ENCODE assay signal across 25 mouse cellular contexts in the genomic region with DNA sequence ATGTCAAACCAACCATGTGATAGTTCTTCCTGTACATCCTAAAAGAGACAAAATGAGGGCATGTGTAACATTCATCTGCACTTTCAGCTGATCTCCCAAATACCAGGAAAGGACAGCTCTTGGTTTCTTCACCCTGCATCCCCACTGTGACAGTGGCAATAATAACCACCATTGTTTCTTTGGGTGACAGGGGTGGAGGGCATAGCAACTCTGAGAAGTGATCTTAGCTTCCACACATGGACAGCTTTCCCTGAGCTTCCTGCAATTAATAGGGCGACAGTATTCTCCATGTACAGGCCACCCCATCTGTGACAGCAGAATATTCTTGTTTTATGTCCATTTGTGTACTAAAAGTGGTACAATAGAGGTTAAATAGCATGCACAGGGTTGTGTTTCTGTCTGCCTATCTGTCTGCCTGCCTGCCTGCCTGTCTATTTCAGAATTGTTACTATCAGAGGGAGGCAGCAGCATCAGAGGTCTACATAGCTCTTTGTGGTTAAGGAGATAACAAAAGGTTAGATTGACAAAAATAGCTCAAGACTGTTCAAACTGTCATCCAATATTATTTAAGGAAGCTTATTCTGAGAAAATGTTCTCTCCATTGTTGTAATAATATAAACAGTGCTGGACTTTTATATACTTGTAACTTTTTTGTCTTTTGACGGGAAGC.
DNase-seq lines count a peak whose midpoint lies in the region; ATAC-seq and TF ChIP-seq lines count a peak whose summit lies in the region.
"Had no signal": no experiment of that assay in that cellular context is flagged by ENCODE, and none has a peak within 500 bp of the region (broad histone marks: within the 10 kb centered on the region; RNA-seq: fewer than 3 reads in every experiment).

No protein-coding gene starts in this region.

- intact Hi-C loops in left cerebral cortex, adult 2 months (cut with DNase I) = no loop called here
- intact Hi-C loops in left cerebral cortex, postnatal 10 days (cut with DNase I) = no loop called here

- no peak overlapping the region for H3K4me3 ChIP-seq in liver, embryonic 15.5 days (replicated peaks)
- H3K4me3 ChIP-seq in left cerebral cortex, adult 2 months = no peak overlapping the region
- no peak overlapping the region for H3K4me3 ChIP-seq in kidney, embryonic 16.5 days (ENCODE audit: low read length)
- H3K4me3 ChIP-seq: embryonic facial prominence, embryonic 13.5 days; kidney, embryonic 15.5 days; midbrain, embryonic 12.5 days had no signal

- H3K27me3 ChIP-seq in liver, embryonic 15.5 days = no peaks in the 10 kb centered on the region
- no peaks in the 10 kb centered on the region for H3K27me3 ChIP-seq in kidney, embryonic 16.5 days (ENCODE audit: insufficient read depth, low read length)
- H3K27me3 ChIP-seq: CH12.LX; embryonic facial prominence, embryonic 13.5 days; kidney, embryonic 15.5 days; midbrain, embryonic 12.5 days had no signal

- H3K4me1 ChIP-seq in liver, embryonic 15.5 days (replicated peaks) = 0 out of 2 replicates have a peak, but pooled peaks cover 5% of the 10 kb centered on the region
- H3K4me1 ChIP-seq in kidney, embryonic 16.5 days (ENCODE audit: insufficient read depth, low read length) = no peaks in the 10 kb centered on the region
- H3K4me1 ChIP-seq: embryonic facial prominence, embryonic 13.5 days; kidney, embryonic 15.5 days; midbrain, embryonic 12.5 days had no signal

- H3K9ac ChIP-seq in liver, embryonic 15.5 days = no peak overlapping the region
- H3K9ac ChIP-seq in kidney, embryonic 16.5 days (replicated peaks; ENCODE audit: low read length) = no peak overlapping the region
- H3K9ac ChIP-seq: embryonic facial prominence, embryonic 13.5 days; kidney, embryonic 15.5 days; lung, embryonic 14.5 days; midbrain, embryonic 12.5 days had no signal

- ATAC-seq in common myeloid progenitor, adult 5-6 weeks (replicated peaks; ENCODE audit: low read depth, poor library complexity, severe bottlenecking) = peak; percentile 92
- peak; percentile 58; the same call in 1 of the 2 replicates for ATAC-seq in liver, embryonic 15.5 days (ENCODE audit: insufficient read depth)
- peak; percentile 100 for ATAC-seq in megakaryocyte-erythroid progenitor cell, adult 5-6 weeks (replicated peaks; ENCODE audit: low FRiP score, low TSS enrichment, poor library complexity, severe bottlenecking)
- ATAC-seq in kidney, embryonic 16.5 days (ENCODE audit: low FRiP score, low TSS enrichment) = no peak
- ATAC-seq: forebrain, embryonic 16.5 days; hindbrain, embryonic 16.5 days had no signal

- DNase-seq in Muller cell, postnatal 12 days (ENCODE audit: inconsistent ontology term) = peak; percentile 8
- no peak for DNase-seq in left cerebral cortex, adult 2 months (ENCODE audit: extremely low spot score in 1 of 2, low spot score in 2 of 2)
- no peak for DNase-seq in left cerebral cortex, postnatal 10 days (ENCODE audit: extremely low spot score in 1 of 2, low spot score in 2 of 2)
- DNase-seq in ovary, postnatal 10 days (ENCODE audit: low spot score) = no peak
- DNase-seq: adrenal gland, postnatal 36 days; B cell, adult 2 months; cerebellum, adult 11 months; cerebellum, adult 9-11 months; heart, postnatal 14 days; kidney, adult 18-20 months; kidney, postnatal 36 days; lung, embryonic 14.5 days; lung, postnatal 14 days; retina, postnatal 1 day; right cerebral cortex, postnatal 14 days had no signal

- H3K27ac ChIP-seq in liver, embryonic 15.5 days (replicated peaks) = no peak overlapping the region
- H3K27ac ChIP-seq in left cerebral cortex, adult 2 months = no peak overlapping the region
- H3K27ac ChIP-seq in kidney, embryonic 16.5 days (ENCODE audit: low read length) = no peak overlapping the region
- H3K27ac ChIP-seq: embryonic facial prominence, embryonic 13.5 days; kidney, embryonic 15.5 days; midbrain, embryonic 12.5 days had no signal

- H3K4me2 ChIP-seq in liver, embryonic 15.5 days = no peak overlapping the region
- no peak overlapping the region for H3K4me2 ChIP-seq in kidney, embryonic 16.5 days (replicated peaks; ENCODE audit: low read depth, low read length)
- H3K4me2 ChIP-seq: embryonic facial prominence, embryonic 13.5 days; kidney, embryonic 15.5 days; lung, embryonic 14.5 days; midbrain, embryonic 12.5 days had no signal

- no peaks in the 10 kb centered on the region for H3K9me3 ChIP-seq in liver, embryonic 15.5 days (replicated peaks)
- H3K9me3 ChIP-seq in kidney, embryonic 16.5 days (ENCODE audit: low read length) = no peaks in the 10 kb centered on the region
- H3K9me3 ChIP-seq: embryonic facial prominence, embryonic 13.5 days; kidney, embryonic 15.5 days; midbrain, embryonic 12.5 days had no signal

- no peaks in the 10 kb centered on the region for H3K36me3 ChIP-seq in liver, embryonic 15.5 days (replicated peaks)
- H3K36me3 ChIP-seq in kidney, embryonic 16.5 days (ENCODE audit: insufficient read depth, low read length) = no peaks in the 10 kb centered on the region
- H3K36me3 ChIP-seq: embryonic facial prominence, embryonic 13.5 days; kidney, embryonic 15.5 days; midbrain, embryonic 12.5 days had no signal

- 31% methylated on average over 2 of the region's 2 CpGs for WGBS in liver, embryonic 15.5 days (ENCODE audit: insufficient replicate concordance)
- WGBS in kidney, embryonic 16.5 days = 83% methylated on average over 2 of the region's 2 CpGs

- TF ChIP-seq CTCF in left cerebral cortex, adult 2 months (IDR thresholded peaks at IDR 0.05) = no peak
